Mouse (Mus musculus): ENCODE measurements around the gene Slc35g2. TPM values are rescaled to one million over a fixed set of nuclear protein-coding genes. Genes with fewer than 3 reads are reported as not detected.
A peak's percentile ranks its signal among the peaks of the same experiment; 100 is the strongest.

The Slc35g2 gene
- polyA plus RNA-seq, 1 experiment from 2014 or later, result 8.0 TPM

- TF ChIP-seq CTCF (IDR thresholded peaks at IDR 0.05; ENCODE audit: low read depth), result no peak
- DNase-seq (peak; percentile 35), ATAC-seq (ENCODE audit: insufficient read depth) (no peak)
- Histone ChIP-seq H3K4me2 (peak overlapping the region; percentile 79), H3K27me3 (ENCODE audit: insufficient read depth, low read length) (no peaks in the 10 kb centered on the region), H3K9me3 (ENCODE audit: low read depth, low read length) (peaks cover 6% of the 10 kb centered on the region; the same call in 1 of the 2 replicates), H3K9ac (peak overlapping the region; percentile 85), H3K4me3 (ENCODE audit: low read depth, low read length) (peak overlapping the region; percentile 97), H3K4me1 (ENCODE audit: insufficient read depth) (no peaks in the 10 kb centered on the region), H3K27ac (ENCODE audit: low read depth) (peak overlapping the region; percentile 90), H3K36me3 (ENCODE audit: insufficient read depth) (no peaks in the 10 kb centered on the region)
- WGBS, result under 1% methylated on average over 38 of the region's 38 CpGs
Measured at GRCm38 (mm10) chr9:100544948-100545714, 25.8 kb downstream of the Slc35g2 start.

GRCm38 (mm10) chr9:100535618-100536262 is 35.1 kb downstream of the Slc35g2 start:
- DNase-seq (peak; percentile 24), ATAC-seq (ENCODE audit: insufficient read depth) (no peak)
- 81% methylated on average over 2 of the region's 2 CpGs for WGBS
- Histone ChIP-seq H3K27me3 (ENCODE audit: insufficient read depth, low read length) (no peaks in the 10 kb centered on the region), H3K9me3 (ENCODE audit: low read depth, low read length) (no peaks in the 10 kb centered on the region), H3K36me3 (ENCODE audit: insufficient read depth) (no peaks in the 10 kb centered on the region), H3K4me1 (ENCODE audit: insufficient read depth) (no peaks in the 10 kb centered on the region), H3K9ac (no peak overlapping the region), H3K4me2 (no peak overlapping the region), H3K4me3 (ENCODE audit: low read depth, low read length) (no peak overlapping the region), H3K27ac (ENCODE audit: low read depth) (no peak overlapping the region)
- no peak for TF ChIP-seq CTCF (IDR thresholded peaks at IDR 0.05; ENCODE audit: low read depth)

GRCm38 (mm10) chr9:100534686-100535085 is 36.2 kb downstream of the Slc35g2 start:
- 92% methylated on average over 3 of the region's 3 CpGs for WGBS

GRCm38 (mm10) chr9:100532847-100533505 is 37.9 kb downstream of the Slc35g2 start:
- no peak for TF ChIP-seq CTCF (IDR thresholded peaks at IDR 0.05; ENCODE audit: low read depth)
- Histone ChIP-seq H3K4me1 (ENCODE audit: insufficient read depth) (no peaks in the 10 kb centered on the region), H3K9me3 (ENCODE audit: low read depth, low read length) (peaks cover 3% of the 10 kb centered on the region; the same call in 1 of the 2 replicates), H3K27me3 (ENCODE audit: insufficient read depth, low read length) (no peaks in the 10 kb centered on the region), H3K27ac (ENCODE audit: low read depth) (no peak overlapping the region), H3K4me2 (no peak overlapping the region), H3K4me3 (ENCODE audit: low read depth, low read length) (no peak overlapping the region), H3K9ac (no peak overlapping the region), H3K36me3 (ENCODE audit: insufficient read depth) (no peaks in the 10 kb centered on the region)
- DNase-seq (no peak), ATAC-seq (ENCODE audit: insufficient read depth) (no peak)
- WGBS, result 55% methylated on average over 3 of the region's 3 CpGs

More at GRCm38 (mm10) chr9:100534686-100535085, 36.2 kb downstream of the Slc35g2 start:
- Histone ChIP-seq H3K36me3 (ENCODE audit: insufficient read depth) (no peaks in the 10 kb centered on the region), H3K9ac (no peak overlapping the region), H3K4me2 (no peak overlapping the region), H3K27ac (ENCODE audit: low read depth) (no peak overlapping the region), H3K9me3 (ENCODE audit: low read depth, low read length) (no peaks in the 10 kb centered on the region), H3K4me3 (ENCODE audit: low read depth, low read length) (no peak overlapping the region), H3K27me3 (ENCODE audit: insufficient read depth, low read length) (no peaks in the 10 kb centered on the region), H3K4me1 (ENCODE audit: insufficient read depth) (no peaks in the 10 kb centered on the region)
- TF ChIP-seq CTCF (IDR thresholded peaks at IDR 0.05; ENCODE audit: low read depth), result no peak
- no peak for ATAC-seq (ENCODE audit: insufficient read depth)
- DNase-seq, result no peak

GRCm38 (mm10) chr9:100531296-100531695 is 39.6 kb downstream of the Slc35g2 start:
- Histone ChIP-seq H3K4me1 (ENCODE audit: insufficient read depth) (no peaks in the 10 kb centered on the region), H3K9me3 (ENCODE audit: low read depth, low read length) (peaks cover 3% of the 10 kb centered on the region; the same call in 1 of the 2 replicates), H3K9ac (no peak overlapping the region), H3K27me3 (ENCODE audit: insufficient read depth, low read length) (no peaks in the 10 kb centered on the region), H3K36me3 (ENCODE audit: insufficient read depth) (no peaks in the 10 kb centered on the region), H3K27ac (ENCODE audit: low read depth) (no peak overlapping the region), H3K4me2 (no peak overlapping the region), H3K4me3 (ENCODE audit: low read depth, low read length) (no peak overlapping the region)
- WGBS, result 67% methylated on average over 1 of the region's 1 CpGs
- no peak for TF ChIP-seq CTCF (IDR thresholded peaks at IDR 0.05; ENCODE audit: low read depth)
- ATAC-seq (ENCODE audit: insufficient read depth), result no peak
- DNase-seq, result no peak

- H3K4me1 ChIP-seq (ENCODE audit: insufficient read depth), result no peaks in the 10 kb centered on the region
- 81% methylated on average over 2 of the region's 2 CpGs for WGBS
- DNase-seq (no peak), ATAC-seq (ENCODE audit: insufficient read depth) (no peak)
- no peaks in the 10 kb centered on the region for H3K36me3 ChIP-seq (ENCODE audit: insufficient read depth)
- no peak for TF ChIP-seq CTCF (IDR thresholded peaks at IDR 0.05; ENCODE audit: low read depth)
- no peak overlapping the region for H3K4me2 ChIP-seq
- H3K4me3 ChIP-seq (ENCODE audit: low read depth, low read length), result no peak overlapping the region
- peaks cover 3% of the 10 kb centered on the region; the same call in 1 of the 2 replicates for H3K9me3 ChIP-seq (ENCODE audit: low read depth, low read length)
- H3K9ac ChIP-seq, result no peak overlapping the region
- no peaks in the 10 kb centered on the region for H3K27me3 ChIP-seq (ENCODE audit: insufficient read depth, low read length)
- H3K27ac ChIP-seq (ENCODE audit: low read depth), result no peak overlapping the region
Measured at GRCm38 (mm10) chr9:100525225-100525624, 45.7 kb downstream of the Slc35g2 start.

- Histone ChIP-seq H3K4me1 (ENCODE audit: insufficient read depth) (no peaks in the 10 kb centered on the region), H3K9me3 (ENCODE audit: low read depth, low read length) (no peaks in the 10 kb centered on the region), H3K27ac (ENCODE audit: low read depth) (no peak overlapping the region), H3K4me3 (ENCODE audit: low read depth, low read length) (no peak overlapping the region), H3K4me2 (no peak overlapping the region), H3K36me3 (ENCODE audit: insufficient read depth) (no peaks in the 10 kb centered on the region), H3K27me3 (ENCODE audit: insufficient read depth, low read length) (no peaks in the 10 kb centered on the region), H3K9ac (no peak overlapping the region)
- DNase-seq (no peak), ATAC-seq (ENCODE audit: insufficient read depth) (no peak)
- no peak for TF ChIP-seq CTCF (IDR thresholded peaks at IDR 0.05; ENCODE audit: low read depth)
- 57% methylated on average over 2 of the region's 2 CpGs for WGBS
Measured at GRCm38 (mm10) chr9:100522029-100522428, 48.9 kb downstream of the Slc35g2 start.

Data from lung, embryonic 14.5 days (tissue).